Mouse (Mus musculus): ENCODE results near the gene Nr1d2. TPM values are rescaled to one million over a fixed set of nuclear protein-coding genes. Genes with fewer than 3 reads are reported as not detected.
"Not testable (repeated sequence)": the region's sequence is repeated elsewhere in the genome, so short reads cannot be mapped to it uniquely, and the experiment has no call there.

Gene Nr1d2
- polyA plus RNA-seq, 1 experiment from 2014 or later, result 7.0 TPM

DNA sequence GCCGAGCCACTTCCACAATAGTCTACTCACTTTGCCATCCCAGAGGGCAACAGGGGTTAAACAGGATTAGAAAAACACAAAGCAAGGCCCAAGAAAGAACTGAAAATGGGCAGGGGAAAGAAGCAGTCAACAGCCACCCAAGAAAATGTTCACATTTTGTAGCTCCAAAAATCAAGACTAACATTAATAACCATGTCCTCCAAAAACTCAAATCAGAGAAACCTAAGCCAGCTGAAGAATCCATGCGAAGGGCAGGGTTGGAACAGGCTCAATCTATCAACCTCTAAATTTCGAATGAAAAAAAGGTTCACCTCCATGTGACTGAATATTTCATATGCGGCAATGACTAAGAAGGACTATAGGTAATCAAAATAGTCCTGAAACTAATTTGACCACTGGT is 1.5 kb downstream of the Nr1d2 start:
- H3K4me3 ChIP-seq (replicated peaks; ENCODE audit: low read depth, low read length), result peak overlapping the region; percentile 83
- ATAC-seq (ENCODE audit: low FRiP score, low TSS enrichment), result no peak
- DNase-seq, result no peak
- no peaks in the 10 kb centered on the region for H3K4me1 ChIP-seq (ENCODE audit: control insufficient read depth, insufficient read depth, low read length)
- no peaks in the 10 kb centered on the region for H3K9me3 ChIP-seq (ENCODE audit: control insufficient read depth, low read length)
- 42% methylated on average over 4 of the region's 4 CpGs for WGBS
- H3K9ac ChIP-seq (replicated peaks; ENCODE audit: low read length), result no peak overlapping the region
- H3K36me3 ChIP-seq (ENCODE audit: control insufficient read depth, insufficient read depth, low read length), result no peaks in the 10 kb centered on the region
- H3K27me3 ChIP-seq (ENCODE audit: control insufficient read depth, insufficient read depth, low read length), result no peaks in the 10 kb centered on the region
- H3K4me2 ChIP-seq (ENCODE audit: low read length), result peak overlapping the region; percentile 79
- H3K27ac ChIP-seq (replicated peaks; ENCODE audit: low read depth, low read length), result no peak overlapping the region

DNA sequence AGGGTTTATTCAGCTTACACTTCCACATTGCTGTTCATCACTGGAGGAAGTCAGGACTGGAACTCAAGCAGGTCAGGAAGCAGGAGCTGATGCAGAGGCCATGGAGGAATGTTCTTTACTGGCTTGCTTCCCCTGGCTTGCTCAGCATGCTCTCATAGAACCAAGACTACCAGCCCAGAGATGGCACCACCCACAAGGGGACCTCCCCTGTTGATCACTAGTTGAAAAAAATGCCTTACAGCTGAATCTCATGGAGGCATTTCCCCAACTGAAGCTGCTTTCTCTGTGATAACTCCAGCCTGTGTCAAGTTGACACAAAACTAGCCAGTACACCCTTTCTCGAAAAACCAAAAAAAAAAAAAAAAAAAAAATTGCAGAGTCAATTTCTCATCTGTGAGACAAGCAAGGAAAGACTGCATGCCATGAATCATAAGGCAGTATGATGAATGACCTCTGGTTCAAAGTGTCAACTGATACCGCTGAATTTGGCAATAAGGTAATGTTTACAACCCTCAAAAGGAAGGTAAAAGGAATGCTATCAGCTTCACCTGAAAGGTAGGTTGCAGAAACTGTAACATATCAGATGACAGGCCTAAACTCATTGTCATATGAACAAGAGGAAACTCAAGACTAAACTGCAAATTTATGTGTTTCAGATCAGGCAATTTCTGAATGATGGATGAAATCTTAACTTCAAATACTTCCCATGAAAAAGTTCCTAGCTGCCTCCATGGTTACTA is 2.3 kb downstream of the Nr1d2 start:
- H3K27ac ChIP-seq (replicated peaks; ENCODE audit: low read depth, low read length); DNase-seq; H3K4me3 ChIP-seq (replicated peaks; ENCODE audit: low read depth, low read length); H3K9me3 ChIP-seq (ENCODE audit: control insufficient read depth, low read length); H3K9ac ChIP-seq (replicated peaks; ENCODE audit: low read length); H3K27me3 ChIP-seq (ENCODE audit: control insufficient read depth, insufficient read depth, low read length); H3K36me3 ChIP-seq (ENCODE audit: control insufficient read depth, insufficient read depth, low read length); ATAC-seq (ENCODE audit: low FRiP score, low TSS enrichment); H3K4me1 ChIP-seq (ENCODE audit: control insufficient read depth, insufficient read depth, low read length); H3K4me2 ChIP-seq (ENCODE audit: low read length): not testable (repeated sequence)
- WGBS, result 90% methylated on average over 2 of the region's 2 CpGs

DNA sequence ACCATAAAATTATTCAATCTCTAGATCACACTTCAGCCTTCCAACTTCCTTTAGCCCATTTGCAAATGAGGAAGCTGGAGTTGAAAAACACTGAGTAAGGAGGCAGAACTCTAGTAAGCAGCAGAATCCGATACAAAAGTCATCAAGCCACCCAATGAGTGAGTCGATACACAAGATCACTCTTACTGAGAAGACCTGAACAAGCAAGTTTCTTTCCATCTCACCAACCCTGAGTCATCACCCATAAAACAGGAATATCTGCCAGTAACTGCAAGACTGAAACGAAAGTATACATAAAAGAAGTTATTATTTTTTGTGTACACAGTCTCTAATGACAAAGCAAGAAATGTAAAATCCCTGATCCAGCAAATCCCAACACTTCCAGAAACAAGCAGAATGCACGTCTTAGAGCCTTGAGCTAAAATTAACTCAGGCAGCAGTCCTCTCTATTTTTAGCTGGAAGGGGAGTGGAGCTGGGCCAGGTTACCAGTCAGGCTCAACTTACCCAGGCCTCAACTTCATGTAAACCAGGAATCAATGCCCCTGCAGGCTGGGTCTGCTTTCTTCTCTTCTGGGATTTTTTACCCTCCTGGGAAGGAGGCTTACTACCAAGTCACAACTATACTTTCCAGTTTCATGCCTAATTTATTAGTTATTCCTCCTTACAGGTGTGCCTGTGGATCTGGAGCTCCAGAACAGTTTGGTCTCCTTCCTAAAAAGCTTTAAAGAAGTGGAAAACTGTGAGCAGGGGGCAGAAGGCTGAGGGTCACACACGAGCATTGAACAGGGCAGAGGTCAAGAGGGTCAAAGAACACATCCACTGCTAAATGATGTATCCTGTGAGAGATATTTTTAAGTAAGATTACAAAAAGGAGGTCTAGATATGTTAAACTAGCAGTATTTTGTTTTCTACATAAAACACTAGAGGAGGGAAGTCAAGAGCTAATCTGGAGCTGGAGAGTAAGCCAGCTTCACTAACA is 4.7 kb downstream of the Nr1d2 start:
- DNase-seq (no peak), ATAC-seq (ENCODE audit: low FRiP score, low TSS enrichment) (no peak)
- whole genome bisulfite sequencing, result 65% methylated on average over 5 of the region's 5 CpGs
- Histone ChIP-seq H3K9me3 (ENCODE audit: control insufficient read depth, low read length) (no peaks in the 10 kb centered on the region), H3K27ac (replicated peaks; ENCODE audit: low read depth, low read length) (no peak overlapping the region), H3K36me3 (ENCODE audit: control insufficient read depth, insufficient read depth, low read length) (no peaks in the 10 kb centered on the region), H3K9ac (replicated peaks; ENCODE audit: low read length) (no peak overlapping the region), H3K27me3 (ENCODE audit: control insufficient read depth, insufficient read depth, low read length) (no peaks in the 10 kb centered on the region), H3K4me2 (ENCODE audit: low read length) (no peak overlapping the region), H3K4me3 (replicated peaks; ENCODE audit: low read depth, low read length) (no peak overlapping the region), H3K4me1 (ENCODE audit: control insufficient read depth, insufficient read depth, low read length) (no peaks in the 10 kb centered on the region)

DNA sequence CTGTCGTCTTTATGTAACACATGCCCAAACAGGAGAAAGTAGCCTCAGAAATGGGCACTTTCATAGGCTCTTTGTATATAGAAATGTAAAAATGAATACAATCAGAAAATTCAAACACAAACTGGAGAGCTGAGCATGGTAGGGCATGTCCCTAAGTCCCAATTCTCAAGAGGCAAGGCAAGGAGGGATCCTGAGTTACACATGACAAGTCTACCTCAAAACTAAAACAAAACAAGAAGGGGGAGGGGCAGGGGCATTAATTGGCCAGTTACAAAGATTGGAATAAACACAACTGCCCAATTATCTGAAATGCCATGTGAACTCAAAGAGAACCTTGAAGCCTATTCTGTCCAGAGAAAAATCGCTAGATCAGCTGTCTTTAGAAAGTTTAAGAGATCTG is 5.9 kb downstream of the Nr1d2 start:
- no peak overlapping the region for H3K4me3 ChIP-seq (replicated peaks; ENCODE audit: low read depth, low read length)
- no peak for ATAC-seq (ENCODE audit: low FRiP score, low TSS enrichment)
- DNase-seq, result no peak
- no peaks in the 10 kb centered on the region for H3K27me3 ChIP-seq (ENCODE audit: control insufficient read depth, insufficient read depth, low read length)
- 90% methylated on average over 2 of the region's 2 CpGs for WGBS
- H3K4me1 ChIP-seq (ENCODE audit: control insufficient read depth, insufficient read depth, low read length), result no peaks in the 10 kb centered on the region
- H3K36me3 ChIP-seq (ENCODE audit: control insufficient read depth, insufficient read depth, low read length), result no peaks in the 10 kb centered on the region
- no peaks in the 10 kb centered on the region for H3K9me3 ChIP-seq (ENCODE audit: control insufficient read depth, low read length)
- H3K27ac ChIP-seq (replicated peaks; ENCODE audit: low read depth, low read length), result no peak overlapping the region
- no peak overlapping the region for H3K4me2 ChIP-seq (ENCODE audit: low read length)
- H3K9ac ChIP-seq (replicated peaks; ENCODE audit: low read length), result no peak overlapping the region

DNA sequence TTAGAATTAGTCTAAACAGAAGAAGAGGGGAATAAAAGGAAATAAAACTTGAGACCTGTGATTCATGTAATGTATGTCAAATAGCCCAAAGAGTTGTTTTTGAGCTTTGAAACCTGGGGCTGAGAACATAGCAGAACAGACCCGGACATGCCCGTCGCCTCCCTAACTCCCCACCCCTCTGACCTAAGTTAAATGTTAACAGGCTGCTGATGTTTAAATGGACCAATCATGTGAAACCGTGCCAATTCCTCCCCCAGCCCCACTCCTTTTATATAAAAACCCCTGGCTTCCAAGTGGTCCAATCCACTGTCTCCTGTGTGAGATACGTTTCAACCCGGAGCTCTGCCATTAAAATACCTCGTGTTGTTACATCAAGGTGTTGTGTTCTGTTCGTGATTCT is 7.1 kb downstream of the Nr1d2 start:
- H3K4me1 ChIP-seq (ENCODE audit: control insufficient read depth, insufficient read depth, low read length); H3K27me3 ChIP-seq (ENCODE audit: control insufficient read depth, insufficient read depth, low read length); H3K27ac ChIP-seq (replicated peaks; ENCODE audit: low read depth, low read length); H3K4me3 ChIP-seq (replicated peaks; ENCODE audit: low read depth, low read length); H3K9ac ChIP-seq (replicated peaks; ENCODE audit: low read length); H3K9me3 ChIP-seq (ENCODE audit: control insufficient read depth, low read length); H3K4me2 ChIP-seq (ENCODE audit: low read length); H3K36me3 ChIP-seq (ENCODE audit: control insufficient read depth, insufficient read depth, low read length); ATAC-seq (ENCODE audit: low FRiP score, low TSS enrichment); DNase-seq: not testable (repeated sequence)
- WGBS, result 89% methylated on average over 8 of the region's 8 CpGs

DNA sequence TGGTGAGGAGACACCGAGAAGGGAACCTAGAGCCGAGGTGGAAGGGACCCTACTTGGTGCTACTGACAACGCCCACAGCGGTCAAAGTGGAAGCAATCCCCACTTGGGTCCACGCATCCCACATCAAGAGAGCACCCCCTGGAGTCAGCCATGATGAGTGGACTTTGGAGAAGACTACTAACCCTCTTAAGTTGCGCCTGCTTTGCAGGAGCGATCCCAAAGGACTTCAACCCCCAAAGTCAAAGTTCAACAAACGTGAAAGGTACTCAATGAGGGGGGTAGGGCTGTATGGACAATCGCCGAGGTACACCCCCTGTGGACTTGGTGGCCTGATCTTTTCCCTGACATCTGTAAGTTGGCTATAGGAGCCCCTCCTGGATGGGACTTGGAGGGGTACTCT is 9.2 kb downstream of the Nr1d2 start:
- not testable (repeated sequence) for H3K9me3 ChIP-seq (ENCODE audit: control insufficient read depth, low read length); ATAC-seq (ENCODE audit: low FRiP score, low TSS enrichment); H3K9ac ChIP-seq (replicated peaks; ENCODE audit: low read length); H3K4me3 ChIP-seq (replicated peaks; ENCODE audit: low read depth, low read length); H3K27ac ChIP-seq (replicated peaks; ENCODE audit: low read depth, low read length); H3K27me3 ChIP-seq (ENCODE audit: control insufficient read depth, insufficient read depth, low read length); DNase-seq; H3K4me1 ChIP-seq (ENCODE audit: control insufficient read depth, insufficient read depth, low read length); H3K36me3 ChIP-seq (ENCODE audit: control insufficient read depth, insufficient read depth, low read length); H3K4me2 ChIP-seq (ENCODE audit: low read length)
- WGBS, result 92% methylated on average over 10 of the region's 10 CpGs

DNA sequence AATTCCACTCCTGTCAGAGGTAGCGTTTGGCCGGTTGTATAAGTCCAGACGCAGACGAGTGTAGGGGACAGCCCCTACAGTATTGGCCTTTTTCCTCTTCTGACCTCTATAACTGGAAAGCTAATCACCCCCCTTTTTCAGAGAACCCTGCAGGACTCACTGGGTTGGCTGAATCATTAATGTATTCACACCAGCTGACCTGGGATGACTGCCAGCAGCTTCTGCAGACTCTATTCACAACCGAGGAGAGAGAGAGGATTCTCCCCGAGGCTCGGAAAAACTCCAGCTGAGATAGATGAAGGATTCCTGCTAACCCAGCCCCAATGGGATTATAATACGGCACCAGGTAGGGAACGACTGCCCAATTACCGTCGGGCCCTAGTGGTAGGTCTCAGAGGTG is 12.7 kb downstream of the Nr1d2 start:
- ATAC-seq (ENCODE audit: low FRiP score, low TSS enrichment); H3K36me3 ChIP-seq (ENCODE audit: control insufficient read depth, insufficient read depth, low read length); H3K27me3 ChIP-seq (ENCODE audit: control insufficient read depth, insufficient read depth, low read length); H3K4me2 ChIP-seq (ENCODE audit: low read length); H3K9me3 ChIP-seq (ENCODE audit: control insufficient read depth, low read length); H3K4me3 ChIP-seq (replicated peaks; ENCODE audit: low read depth, low read length); H3K4me1 ChIP-seq (ENCODE audit: control insufficient read depth, insufficient read depth, low read length); H3K9ac ChIP-seq (replicated peaks; ENCODE audit: low read length); H3K27ac ChIP-seq (replicated peaks; ENCODE audit: low read depth, low read length): not testable (repeated sequence)
- DNase-seq, result peak; percentile 45
- 46% methylated on average over 11 of the region's 11 CpGs for WGBS

DNA sequence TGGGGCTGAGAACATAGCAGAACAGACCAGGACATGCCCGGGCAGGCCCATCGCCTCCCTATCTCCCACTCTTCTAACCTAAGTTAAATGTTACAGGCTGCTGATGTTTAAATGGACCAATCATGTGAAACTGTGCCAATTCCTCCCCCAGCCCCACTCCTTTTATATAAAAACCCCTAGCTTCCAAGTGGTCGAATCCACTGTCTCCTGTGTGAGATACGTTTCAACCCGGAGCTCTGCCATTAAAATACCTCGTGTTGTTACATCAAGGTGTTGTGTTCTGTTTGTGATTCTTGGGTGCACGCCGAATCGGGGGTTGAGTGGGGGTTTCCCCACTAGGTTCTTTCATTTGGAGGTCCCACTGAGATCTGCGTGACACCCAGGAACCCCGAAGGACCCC is 13.5 kb downstream of the Nr1d2 start:
- H3K27ac ChIP-seq (replicated peaks; ENCODE audit: low read depth, low read length); DNase-seq; H3K9me3 ChIP-seq (ENCODE audit: control insufficient read depth, low read length); H3K4me2 ChIP-seq (ENCODE audit: low read length); H3K4me3 ChIP-seq (replicated peaks; ENCODE audit: low read depth, low read length); H3K9ac ChIP-seq (replicated peaks; ENCODE audit: low read length); H3K27me3 ChIP-seq (ENCODE audit: control insufficient read depth, insufficient read depth, low read length); ATAC-seq (ENCODE audit: low FRiP score, low TSS enrichment); H3K36me3 ChIP-seq (ENCODE audit: control insufficient read depth, insufficient read depth, low read length); H3K4me1 ChIP-seq (ENCODE audit: control insufficient read depth, insufficient read depth, low read length): not testable (repeated sequence)
- WGBS, result 97% methylated on average over 11 of the region's 11 CpGs

All from midbrain, embryonic 14.5 days (tissue).